Mouse (Mus musculus): ENCODE data around the gene Psmd7.

GRCm38 (mm10) chr8:107552234-107552633, 36.0 kb downstream of the Psmd7 start:
- TF ChIP-seq CTCF (IDR thresholded peaks at IDR 0.05): no peak
- no peak for TF ChIP-seq EP300 (IDR thresholded peaks at IDR 0.05)
